Mouse (Mus musculus) embryonic facial prominence, embryonic 10.5 days (tissue): ENCODE results near the gene Appbp2. TPM values are rescaled to one million over a fixed set of nuclear protein-coding genes. Genes with fewer than 3 reads are reported as not detected.

ENCODE experiments used
- DNase-seq: peaks from one replicate; pipeline ENCODE4 v3.0.0-alpha.2; 2017; ENCODE audit warnings: low spot score
- H3K27ac ChIP-seq: fragments of 300-500 bp; sonication (generic); replicated peaks from 2 replicates; pipeline ENCODE4 v1.5.1; 2016; ENCODE audit warnings: mild to moderate bottlenecking
- H3K27me3 ChIP-seq: fragments of 300-500 bp; sonication (generic); replicated peaks from 2 replicates; pipeline ENCODE4 v1.6.1; 2016; ENCODE audit warnings: low read depth, mild to moderate bottlenecking; ENCODE audit not compliant: poor library complexity, severe bottlenecking
- H3K36me3 ChIP-seq: fragments of 300-500 bp; sonication (generic); replicated peaks from 2 replicates; pipeline ENCODE4 v1.6.1; 2016; ENCODE audit warnings: mild to moderate bottlenecking, moderate library complexity
- H3K4me1 ChIP-seq: fragments of 300-500 bp; sonication (generic); 2 replicates; pipeline ENCODE4 v1.6.1; 2016
- H3K4me3 ChIP-seq: fragments of 300-500 bp; sonication (generic); 2 replicates; pipeline ENCODE4 v1.5.1; 2016; ENCODE audit warnings: mild to moderate bottlenecking, moderate library complexity
- H3K9me3 ChIP-seq: fragments of 300-500 bp; sonication (generic); 2 replicates; pipeline ENCODE4 v1.6.1; 2016; ENCODE audit warnings: mild to moderate bottlenecking
- WGBS: fragments of 180-500 bp; shearing (Covaris S2); methylation state at CpG from one replicate; pipeline ENCODE4 v1.1.7; 2016; 5-methylcytosine and 5-hydroxymethylcytosine counted together
- polyA plus RNA-seq: library from polyadenylated mRNA; unstranded; fragments of >200 nt; fragmentation: Nextera tagmentation; extraction: Ambion mirVana; gene quantifications from 2 replicates; pipeline ENCODE4 v1.2.1, GENCODE M21; 2016

Appbp2 gene
- polyA plus RNA-seq = 42.7 and 46.2 TPM in 2 replicates

DNA sequence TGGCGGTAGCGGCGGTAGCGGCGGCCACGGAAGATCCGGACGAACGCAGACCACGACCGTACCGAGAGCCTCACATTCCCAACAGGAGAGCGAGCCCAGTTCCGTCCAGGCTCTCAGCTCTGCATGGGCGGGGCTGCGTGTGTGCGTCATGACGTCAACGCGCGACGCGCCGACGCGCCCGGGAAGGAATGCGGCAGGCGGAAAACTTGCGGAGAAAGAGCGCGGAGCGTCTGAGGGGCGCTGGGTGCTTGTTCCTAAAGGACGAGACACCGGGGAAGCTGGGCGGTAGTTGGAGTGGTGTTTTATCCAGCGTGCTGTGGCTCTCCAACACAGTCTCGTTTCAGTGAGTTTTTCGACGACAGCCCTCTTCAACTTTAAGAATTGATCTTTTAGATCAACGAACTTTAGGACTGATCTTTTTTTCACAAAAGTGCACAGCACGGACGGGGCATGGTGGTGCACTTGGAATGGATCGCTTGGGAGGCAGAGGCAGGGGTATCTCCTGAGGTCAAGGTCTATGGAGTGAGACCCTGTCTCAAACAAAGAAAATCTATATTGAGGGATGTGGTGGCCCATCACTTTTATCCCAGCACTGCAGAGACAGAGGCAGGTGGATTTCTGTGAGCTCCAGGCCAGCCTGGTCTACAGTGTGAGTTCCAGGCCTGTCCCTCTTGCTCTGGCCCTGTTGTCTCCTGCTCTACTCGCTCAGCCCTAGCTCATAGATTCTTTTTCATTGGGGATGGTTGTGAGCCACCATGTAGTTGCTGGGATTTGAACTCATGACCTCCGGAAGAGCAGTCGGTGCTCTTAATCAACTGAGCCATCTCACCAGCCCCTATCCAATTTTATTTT is at the start of gene Appbp2:
Gene Appbp2, minus strand, starts transcription at position 141 of the 852 bp plus-strand sequence.
- peaks cover 26% of the 10 kb centered on the region for H3K36me3 ChIP-seq
- H3K9me3 ChIP-seq = no peaks in the 10 kb centered on the region
- H3K4me3 ChIP-seq = peak within 1 kb of the TSS; percentile 97
- WGBS = 7% methylated on average over 48 of the region's 48 CpGs
- H3K4me1 ChIP-seq = peaks cover 14% of the 10 kb centered on the region
- H3K27ac ChIP-seq = peak within 1 kb of the TSS; percentile 99
- DNase-seq = peak; percentile 97
- H3K27me3 ChIP-seq = no peaks in the 10 kb centered on the region

DNA sequence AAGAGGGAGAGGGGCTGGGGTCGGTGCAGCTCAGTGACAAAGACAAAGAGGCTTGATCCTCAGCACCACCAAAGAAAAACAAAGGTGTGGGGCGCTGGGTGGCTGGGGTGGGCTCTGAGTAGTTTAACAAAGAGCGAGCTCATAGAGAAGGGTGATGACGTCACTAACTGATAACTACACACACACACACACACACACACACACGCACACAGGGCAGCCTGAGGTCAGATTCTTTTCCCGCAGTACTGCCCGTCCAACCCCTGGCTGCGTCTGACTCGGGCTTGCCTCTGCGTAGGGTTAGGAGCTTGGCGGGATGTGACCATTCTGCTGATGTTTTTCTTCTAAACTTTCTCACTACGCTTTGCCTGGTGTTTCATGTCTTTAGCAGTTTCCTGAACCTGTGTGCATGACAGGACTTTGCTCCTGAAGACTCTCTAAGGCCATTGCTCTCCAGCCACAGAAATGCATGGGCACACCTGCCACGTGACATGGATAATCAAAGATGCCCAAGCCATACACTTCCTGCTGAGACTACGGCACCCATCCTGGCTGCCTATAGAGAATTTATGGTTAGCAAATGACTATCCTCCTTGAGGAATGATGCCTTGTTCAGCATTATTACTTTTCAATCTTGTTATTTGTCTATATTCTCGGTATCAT is 46.4 kb upstream of the Appbp2 start:
- Histone ChIP-seq H3K4me1 (peaks cover 13% of the 10 kb centered on the region), H3K4me3 (no peak overlapping the region), H3K9me3 (no peaks in the 10 kb centered on the region; the same call in 1 of the 2 replicates), H3K27ac (no peak overlapping the region), H3K36me3 (no peaks in the 10 kb centered on the region), H3K27me3 (no peaks in the 10 kb centered on the region)
- DNase-seq = no peak
- 81% methylated on average over 15 of the region's 15 CpGs for WGBS

DNA sequence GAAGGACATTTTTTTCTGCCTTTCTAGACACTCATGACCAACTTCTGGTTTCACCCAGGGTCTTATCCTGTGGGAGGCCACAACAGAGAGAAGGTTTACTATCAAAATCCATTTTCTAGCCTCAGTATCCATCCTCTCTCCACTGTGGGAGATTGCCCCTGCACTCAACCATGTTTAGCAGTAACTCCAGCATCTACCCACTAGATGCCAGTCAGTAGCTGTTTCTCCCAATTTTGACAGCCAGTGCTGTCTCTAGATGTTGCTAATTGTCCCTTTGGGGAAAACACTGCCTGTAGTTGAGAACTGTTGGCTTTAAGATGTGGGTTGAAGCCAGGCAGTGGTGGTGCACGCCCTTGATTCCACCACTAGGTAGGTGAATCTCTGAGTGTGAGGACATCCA is 43.2 kb upstream of the Appbp2 start:
- no peaks in the 10 kb centered on the region for H3K27me3 ChIP-seq
- DNase-seq = no peak
- no peaks in the 10 kb centered on the region for H3K36me3 ChIP-seq
- WGBS = 75% methylated on average over 1 of the region's 1 CpGs
- no peak overlapping the region for H3K27ac ChIP-seq
- H3K4me3 ChIP-seq = no peak overlapping the region
- H3K9me3 ChIP-seq = no peaks in the 10 kb centered on the region
- H3K4me1 ChIP-seq = peaks cover 13% of the 10 kb centered on the region

DNA sequence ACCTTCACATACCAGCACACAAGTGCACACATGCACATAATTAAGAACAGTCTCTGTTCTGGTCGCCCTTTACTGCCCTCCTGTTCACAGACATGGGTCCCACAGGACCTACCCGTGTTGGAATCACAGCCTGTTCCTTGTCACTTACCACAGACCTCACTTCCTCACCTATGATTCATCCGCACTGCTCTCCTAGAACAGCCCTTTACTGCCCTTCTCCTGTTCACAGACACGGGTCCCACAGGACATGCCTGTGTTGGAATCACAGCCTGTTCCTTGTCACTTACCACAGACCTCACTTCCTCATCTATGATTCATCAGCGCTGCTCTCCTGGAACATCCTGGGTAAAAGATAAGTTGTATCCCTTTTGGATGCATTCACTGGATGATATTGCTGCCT is 42.7 kb upstream of the Appbp2 start:
- no peaks in the 10 kb centered on the region for H3K9me3 ChIP-seq
- peaks cover 13% of the 10 kb centered on the region for H3K4me1 ChIP-seq
- H3K36me3 ChIP-seq = no peaks in the 10 kb centered on the region
- H3K27me3 ChIP-seq = no peaks in the 10 kb centered on the region
- 64% methylated on average over 5 of the region's 5 CpGs for WGBS
- H3K4me3 ChIP-seq = no peak overlapping the region
- no peak for DNase-seq
- no peak overlapping the region for H3K27ac ChIP-seq

DNA sequence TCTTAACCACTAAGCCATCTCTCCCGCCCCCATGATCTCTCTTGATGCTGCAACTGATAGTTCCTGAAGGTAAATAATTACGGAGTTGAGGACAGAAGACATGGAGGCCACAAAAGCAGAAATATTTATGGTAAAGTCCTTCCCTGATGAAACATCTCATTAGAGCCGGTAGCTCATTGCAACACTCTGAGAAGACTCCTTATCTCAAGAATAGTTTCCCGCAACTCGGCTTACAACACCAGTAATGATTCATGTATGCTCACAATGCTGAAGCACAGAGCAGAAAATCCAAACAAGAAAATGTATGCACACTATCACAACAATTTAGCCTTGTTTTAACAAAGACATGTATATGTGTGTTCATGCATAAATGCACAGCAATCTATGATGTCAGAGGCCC is 40.2 kb upstream of the Appbp2 start:
- peaks cover 11% of the 10 kb centered on the region for H3K4me1 ChIP-seq
- no peaks in the 10 kb centered on the region for H3K27me3 ChIP-seq
- no peaks in the 10 kb centered on the region for H3K36me3 ChIP-seq
- DNase-seq = no peak
- H3K9me3 ChIP-seq = no peaks in the 10 kb centered on the region
- no peak overlapping the region for H3K27ac ChIP-seq
- 90% methylated on average over 5 of the region's 5 CpGs for WGBS
- no peak overlapping the region for H3K4me3 ChIP-seq

DNA sequence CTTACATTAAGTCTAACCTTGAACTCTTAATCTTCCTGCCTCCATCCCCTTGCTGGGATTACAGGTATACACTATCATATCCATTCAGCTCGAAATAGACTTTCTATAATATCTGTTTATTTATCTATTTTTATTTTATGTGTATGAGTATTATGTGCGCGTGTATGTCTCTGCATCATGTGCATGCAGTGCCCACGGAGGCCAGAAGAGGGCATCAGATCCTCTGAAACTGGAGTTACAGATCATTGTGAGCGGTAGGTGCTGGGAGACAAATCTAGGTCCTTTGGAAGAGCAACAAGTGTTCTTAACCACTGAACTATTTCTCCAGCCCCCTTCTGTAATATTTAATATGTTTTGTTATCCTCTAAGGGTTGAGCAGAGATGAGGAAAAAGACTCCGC is 38.4 kb upstream of the Appbp2 start:
- no peak for DNase-seq
- Histone ChIP-seq H3K36me3 (no peaks in the 10 kb centered on the region), H3K27me3 (no peaks in the 10 kb centered on the region), H3K27ac (no peak overlapping the region), H3K9me3 (no peaks in the 10 kb centered on the region), H3K4me1 (peaks cover 11% of the 10 kb centered on the region), H3K4me3 (no peak overlapping the region)
- WGBS = 71% methylated on average over 6 of the region's 6 CpGs

DNA sequence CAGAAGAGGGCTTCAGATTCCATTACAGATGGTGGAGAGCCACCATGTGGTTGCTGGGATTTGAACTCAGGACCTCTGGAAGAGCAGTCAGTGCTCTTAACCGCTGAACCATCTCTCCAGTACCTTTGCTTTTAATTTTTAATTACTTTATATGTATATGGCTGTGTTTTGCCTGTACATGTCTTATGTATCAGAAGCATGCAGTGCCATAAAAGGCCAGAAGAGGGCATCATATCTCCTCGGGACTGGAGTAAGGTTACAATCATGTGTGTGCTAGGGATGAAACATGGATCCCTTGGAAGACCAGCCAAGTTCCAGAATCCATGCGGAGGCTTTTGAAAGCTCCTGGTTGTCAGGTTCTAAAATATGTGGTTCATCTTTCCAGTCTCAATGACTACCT is 35.7 kb upstream of the Appbp2 start:
- Histone ChIP-seq H3K27ac (no peak overlapping the region), H3K4me1 (no peaks in the 10 kb centered on the region), H3K27me3 (no peaks in the 10 kb centered on the region), H3K4me3 (no peak overlapping the region), H3K36me3 (no peaks in the 10 kb centered on the region), H3K9me3 (no peaks in the 10 kb centered on the region)
- WGBS = 59% methylated on average over 3 of the region's 3 CpGs
- peak; percentile 40 for DNase-seq

DNA sequence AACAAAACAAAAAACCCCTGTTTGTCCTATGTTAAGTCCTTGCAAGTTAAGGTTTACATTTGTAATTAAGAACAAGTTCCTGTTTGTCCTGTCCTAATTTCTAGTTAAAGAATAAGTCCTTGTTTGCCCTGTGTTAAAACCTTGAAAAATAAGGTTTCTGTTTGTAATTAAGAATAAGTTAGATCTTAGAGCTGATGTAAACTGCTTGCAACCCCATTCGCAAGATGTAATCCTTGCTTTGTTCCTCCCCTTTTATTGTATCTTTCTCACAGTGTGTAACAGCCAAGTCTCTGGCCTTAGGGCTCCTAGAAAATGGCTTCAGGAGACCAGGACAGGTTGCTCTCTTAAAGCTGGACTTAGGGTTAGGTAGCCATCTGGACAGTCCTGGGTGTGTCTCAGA is 32.5 kb upstream of the Appbp2 start:
- Histone ChIP-seq H3K27me3 (no peaks in the 10 kb centered on the region), H3K4me1 (no peaks in the 10 kb centered on the region), H3K27ac (no peak overlapping the region), H3K9me3 (no peaks in the 10 kb centered on the region), H3K36me3 (no peaks in the 10 kb centered on the region), H3K4me3 (no peak overlapping the region)
- no peak for DNase-seq
- WGBS = 85% methylated on average over 1 of the region's 1 CpGs

DNA sequence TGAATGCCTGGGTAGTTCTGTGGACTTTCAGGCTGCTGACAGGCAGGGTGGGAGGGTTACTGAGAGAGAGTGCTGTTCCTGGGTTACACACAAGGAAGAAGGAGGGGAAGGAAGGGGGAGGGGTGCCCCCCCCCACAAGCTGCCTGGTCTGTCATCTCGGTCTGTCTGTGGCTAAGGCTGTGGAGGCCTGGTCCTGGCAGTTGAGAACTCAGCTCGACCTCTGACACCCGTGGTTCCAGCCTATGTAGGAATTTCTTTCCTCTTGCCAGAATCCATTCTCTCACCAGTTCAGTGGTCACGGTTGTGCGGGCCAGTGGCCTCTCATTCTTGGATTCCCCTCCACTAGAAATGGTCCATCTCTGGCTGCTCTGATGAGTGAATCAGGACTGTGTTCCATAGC is 29.7 kb upstream of the Appbp2 start:
- no peaks in the 10 kb centered on the region for H3K9me3 ChIP-seq

DNA sequence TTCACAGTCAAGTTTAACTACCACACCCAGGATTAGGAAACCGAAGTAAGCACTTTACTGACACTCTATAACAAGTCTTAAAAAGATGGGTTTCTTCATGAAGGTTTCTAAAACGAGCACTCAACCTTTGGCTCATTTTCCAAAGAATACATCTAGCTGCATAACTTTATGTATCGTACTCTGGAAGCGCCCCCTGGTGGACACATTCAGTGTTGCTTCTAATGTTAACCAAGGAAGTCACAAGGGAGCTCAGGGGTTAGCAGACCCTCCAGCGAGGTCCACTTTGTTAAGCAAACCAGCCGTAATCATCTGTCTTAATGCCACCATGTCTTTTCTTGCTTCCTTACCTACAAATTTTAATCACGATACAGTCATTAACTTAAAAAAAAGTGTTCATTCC is 26.3 kb upstream of the Appbp2 start:
- 34% methylated on average over 7 of the region's 7 CpGs for WGBS
- Histone ChIP-seq H3K27ac (no peak overlapping the region), H3K36me3 (no peaks in the 10 kb centered on the region), H3K4me3 (no peak overlapping the region), H3K4me1 (no peaks in the 10 kb centered on the region; the same call in 1 of the 2 replicates), H3K27me3 (no peaks in the 10 kb centered on the region), H3K9me3 (no peaks in the 10 kb centered on the region)
- DNase-seq = peak; percentile 77

More for the DNA sequence above, 29.7 kb upstream of the Appbp2 start:
- Histone ChIP-seq H3K4me1 (no peaks in the 10 kb centered on the region), H3K4me3 (no peak overlapping the region), H3K27me3 (no peaks in the 10 kb centered on the region), H3K36me3 (no peaks in the 10 kb centered on the region), H3K27ac (no peak overlapping the region)
- peak; percentile 26 for DNase-seq
- 61% methylated on average over 5 of the region's 5 CpGs for WGBS

DNA sequence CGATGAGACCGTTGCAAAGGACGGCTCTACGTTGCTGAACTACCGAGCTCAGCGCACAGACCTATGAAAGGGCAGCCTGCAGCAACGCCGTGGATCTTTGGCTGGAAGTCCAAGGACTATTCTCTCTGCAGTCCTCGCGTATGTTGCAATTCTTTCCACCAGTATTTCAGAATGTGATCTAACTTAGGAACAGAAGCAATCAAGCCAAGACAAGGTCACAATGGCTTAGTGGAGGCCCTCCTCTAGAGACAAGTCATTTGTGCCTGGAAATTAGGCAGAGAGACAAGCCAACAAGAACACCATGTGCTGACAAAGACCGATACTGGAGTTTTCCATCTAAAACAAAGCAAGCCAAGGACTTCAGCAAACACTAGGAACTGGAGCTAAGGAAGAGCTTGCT is 24.0 kb upstream of the Appbp2 start:
- Histone ChIP-seq H3K9me3 (no peaks in the 10 kb centered on the region), H3K4me1 (peaks cover 9% of the 10 kb centered on the region), H3K4me3 (no peak overlapping the region), H3K27ac (no peak overlapping the region), H3K36me3 (no peaks in the 10 kb centered on the region), H3K27me3 (no peaks in the 10 kb centered on the region)
- DNase-seq = no peak
- 91% methylated on average over 11 of the region's 11 CpGs for WGBS

DNA sequence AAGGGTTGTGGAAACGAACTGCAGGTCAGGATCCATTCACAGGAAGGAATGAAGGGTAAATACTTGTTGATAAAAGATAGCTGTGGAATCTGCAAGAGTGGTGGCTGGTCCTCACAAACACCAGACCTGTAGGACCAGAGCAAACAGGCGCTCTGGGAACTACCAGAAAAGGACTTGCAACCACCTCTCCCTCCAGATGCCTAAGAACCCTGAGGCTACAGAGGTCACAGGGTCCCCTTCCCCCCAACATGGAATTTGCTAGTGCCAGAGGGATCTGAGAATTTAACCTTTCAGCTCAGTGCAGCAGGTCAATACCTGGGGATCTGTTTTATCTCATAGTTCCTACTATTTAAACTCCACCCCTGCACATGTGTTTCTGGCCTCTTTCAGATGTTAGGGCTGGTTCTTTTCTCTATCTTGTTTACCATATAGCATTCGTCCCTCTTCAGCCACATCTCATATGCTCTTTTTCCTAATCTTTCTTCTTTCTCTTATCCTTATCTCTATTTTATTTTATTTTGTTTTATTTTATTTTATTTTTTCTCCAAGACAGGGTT is 20.6 kb upstream of the Appbp2 start:
- Histone ChIP-seq H3K27ac (0 out of 2 replicates have a peak overlapping the region, but pooled peaks have one; percentile 32), H3K4me3 (no peak overlapping the region), H3K27me3 (no peaks in the 10 kb centered on the region), H3K4me1 (peaks cover 9% of the 10 kb centered on the region), H3K36me3 (no peaks in the 10 kb centered on the region), H3K9me3 (no peaks in the 10 kb centered on the region)
- 44% methylated on average over 3 of the region's 3 CpGs for WGBS
- peak; percentile 35 for DNase-seq

DNA sequence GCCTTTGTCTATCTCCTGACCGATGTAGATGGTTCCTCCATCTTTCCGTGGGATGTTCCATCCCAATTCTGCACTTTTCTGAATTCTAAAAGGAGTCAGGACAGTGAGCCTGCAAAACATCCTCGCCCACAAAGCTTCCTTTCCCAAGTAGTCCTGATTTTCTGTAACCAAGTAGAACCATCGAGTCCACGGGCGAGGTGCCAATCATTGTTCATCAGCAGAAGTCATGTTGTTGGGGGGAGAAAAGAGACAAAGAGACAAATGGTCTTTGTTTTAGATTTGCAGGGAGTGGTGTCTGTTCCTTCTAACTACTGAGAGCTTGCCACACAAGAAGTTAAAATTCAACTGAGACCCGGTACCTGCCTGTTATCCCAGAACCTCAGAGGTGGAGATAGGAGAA is 18.7 kb upstream of the Appbp2 start:
- Histone ChIP-seq H3K4me3 (no peak overlapping the region), H3K9me3 (no peaks in the 10 kb centered on the region), H3K27ac (no peak overlapping the region), H3K36me3 (no peaks in the 10 kb centered on the region), H3K27me3 (no peaks in the 10 kb centered on the region), H3K4me1 (peaks cover 9% of the 10 kb centered on the region)
- DNase-seq = no peak
- WGBS = 86% methylated on average over 7 of the region's 7 CpGs
